Mouse (Mus musculus) spleen, adult 18-20 months (tissue): ENCODE data around the gene Efnb3.

Experiments used
- DNase-seq, 2 experiments: peaks; one replicate each; pipeline ENCODE4 v3.0.0; 2022; ENCODE audit warnings: mixed read lengths in 2 of 2

Efnb3 gene

DNA sequence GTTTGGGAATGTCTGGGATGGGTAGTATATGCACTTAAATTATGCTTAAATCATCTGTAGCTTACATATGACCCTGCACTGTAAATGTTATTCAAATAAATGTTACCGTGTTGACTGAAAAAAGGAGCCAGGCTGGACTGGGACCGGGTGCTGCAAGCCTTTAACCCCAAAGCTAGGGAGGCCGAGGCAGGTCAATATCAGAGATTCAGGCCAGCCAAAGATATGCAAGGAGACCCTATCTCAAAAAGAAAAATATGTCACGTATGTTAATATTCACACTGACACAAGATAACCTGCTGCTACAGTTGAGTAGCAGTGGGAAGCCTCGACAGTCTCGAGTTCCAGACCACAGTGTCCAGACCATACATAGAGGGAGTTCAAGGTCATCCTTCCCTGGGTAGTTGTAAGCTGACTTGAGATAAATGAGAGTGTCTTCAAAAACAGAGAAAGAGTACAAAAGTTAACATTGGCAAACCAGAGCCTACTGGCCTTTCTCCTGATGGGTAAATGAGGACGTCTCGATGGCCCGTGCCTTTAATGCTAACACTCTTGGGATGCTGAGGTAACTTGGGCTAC, 22.3 kb upstream of the Efnb3 start:
- no peak for DNase-seq

DNA sequence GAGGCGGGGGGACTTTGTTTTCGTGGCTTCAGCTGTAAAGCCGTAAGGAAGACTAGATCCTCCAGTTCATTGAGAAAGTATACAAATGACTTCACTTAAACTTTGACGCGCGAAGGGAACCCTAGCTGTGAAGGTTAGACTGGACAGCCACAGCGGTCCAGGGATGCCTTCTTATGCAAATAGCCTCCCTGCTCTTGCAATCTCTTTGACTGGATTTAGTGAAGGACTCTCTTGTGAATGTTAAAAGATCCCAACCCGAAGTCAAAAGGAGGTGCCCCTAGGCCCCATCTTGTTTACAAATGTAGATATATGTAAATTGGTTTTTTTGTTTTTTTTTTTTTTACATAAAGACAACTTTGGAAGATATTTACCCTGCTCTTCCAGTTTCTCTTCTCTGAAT, 21.8 kb upstream of the Efnb3 start:
- DNase-seq = no peak

DNA sequence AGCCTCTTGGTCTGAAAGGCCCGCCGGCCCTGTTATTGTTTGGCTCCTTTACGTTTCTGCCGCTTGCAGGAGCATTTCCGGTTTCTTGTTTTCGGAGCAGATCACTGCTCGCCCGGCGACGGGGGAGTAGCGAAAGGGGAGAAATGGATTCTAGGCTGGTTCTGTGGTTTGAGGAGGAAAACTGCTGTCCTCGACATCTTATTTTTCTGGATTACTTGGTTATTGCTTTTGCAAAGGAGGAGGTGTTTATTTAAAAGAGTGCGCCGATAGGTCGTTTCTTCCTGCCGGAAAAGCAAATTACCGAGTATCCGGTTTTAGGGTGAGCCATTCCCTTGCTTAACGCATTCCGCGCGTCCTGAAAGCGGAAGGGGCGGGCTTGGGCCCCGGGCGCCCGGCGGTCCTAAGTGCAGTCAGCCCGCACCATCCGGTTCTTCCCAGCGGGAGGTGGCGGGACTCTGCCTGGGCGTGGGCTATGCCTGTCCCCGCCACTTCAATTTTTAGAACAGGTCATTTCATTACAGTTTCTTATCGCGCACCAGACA, 21.2 kb upstream of the Efnb3 start:
- DNase-seq = peak; percentile 75 to 77

DNA sequence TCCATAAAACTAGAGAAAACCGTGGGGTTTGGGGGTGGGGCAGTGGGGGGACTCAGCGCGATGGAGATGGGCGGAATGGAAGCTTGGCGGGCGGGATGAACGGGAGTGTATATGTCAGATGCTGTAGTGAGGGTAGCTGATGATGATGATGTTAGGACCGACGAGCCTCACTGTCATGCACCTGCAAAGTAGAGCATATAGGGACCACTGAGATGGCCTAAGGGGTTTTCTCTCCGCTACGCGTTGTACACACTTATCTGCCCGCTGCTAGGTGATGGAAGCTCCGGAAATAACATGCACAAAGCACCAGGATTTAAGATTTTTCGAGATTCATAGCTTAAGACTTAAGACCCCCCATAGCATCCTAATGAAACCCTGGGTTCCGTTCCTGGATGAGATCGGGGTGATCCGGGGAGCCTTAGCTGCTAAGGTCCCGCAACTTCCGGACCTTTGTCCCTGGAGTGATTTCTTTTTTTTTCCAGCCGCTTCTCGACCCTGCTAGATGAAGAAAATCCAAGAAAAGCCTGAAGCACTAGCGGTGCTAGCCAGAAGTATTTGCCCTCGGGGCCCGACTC, 20.7 kb upstream of the Efnb3 start:
- no peak for DNase-seq

DNA sequence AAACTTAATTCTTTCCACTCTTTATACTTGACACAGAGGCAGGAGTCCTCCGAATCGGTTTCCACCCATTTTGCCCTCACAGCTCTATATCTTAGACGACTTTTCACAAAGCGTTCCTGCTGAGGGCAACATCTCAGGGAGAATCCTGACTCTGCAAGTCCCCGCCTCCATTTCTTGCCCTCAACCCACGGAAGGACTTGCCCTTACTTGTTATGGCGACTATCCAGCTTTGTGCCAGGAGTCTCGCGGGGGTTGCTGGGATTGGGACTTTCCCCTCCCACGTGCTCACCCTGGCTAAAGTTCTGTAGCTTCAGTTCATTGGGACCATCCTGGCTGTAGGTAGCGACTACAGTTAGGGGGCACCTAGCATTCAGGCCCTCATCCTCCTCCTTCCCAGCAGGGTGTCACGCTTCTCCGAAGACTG, 20.1 kb upstream of the Efnb3 start, which contains the start of the genes Wrap53 and Trp53:
Gene Wrap53, minus strand, starts transcription at position 165 of the 424 bp plus-strand sequence.
Gene Trp53, plus strand, starts transcription at position 269 of the 424 bp plus-strand sequence.
- peak; percentile 85 to 92 for DNase-seq

DNA sequence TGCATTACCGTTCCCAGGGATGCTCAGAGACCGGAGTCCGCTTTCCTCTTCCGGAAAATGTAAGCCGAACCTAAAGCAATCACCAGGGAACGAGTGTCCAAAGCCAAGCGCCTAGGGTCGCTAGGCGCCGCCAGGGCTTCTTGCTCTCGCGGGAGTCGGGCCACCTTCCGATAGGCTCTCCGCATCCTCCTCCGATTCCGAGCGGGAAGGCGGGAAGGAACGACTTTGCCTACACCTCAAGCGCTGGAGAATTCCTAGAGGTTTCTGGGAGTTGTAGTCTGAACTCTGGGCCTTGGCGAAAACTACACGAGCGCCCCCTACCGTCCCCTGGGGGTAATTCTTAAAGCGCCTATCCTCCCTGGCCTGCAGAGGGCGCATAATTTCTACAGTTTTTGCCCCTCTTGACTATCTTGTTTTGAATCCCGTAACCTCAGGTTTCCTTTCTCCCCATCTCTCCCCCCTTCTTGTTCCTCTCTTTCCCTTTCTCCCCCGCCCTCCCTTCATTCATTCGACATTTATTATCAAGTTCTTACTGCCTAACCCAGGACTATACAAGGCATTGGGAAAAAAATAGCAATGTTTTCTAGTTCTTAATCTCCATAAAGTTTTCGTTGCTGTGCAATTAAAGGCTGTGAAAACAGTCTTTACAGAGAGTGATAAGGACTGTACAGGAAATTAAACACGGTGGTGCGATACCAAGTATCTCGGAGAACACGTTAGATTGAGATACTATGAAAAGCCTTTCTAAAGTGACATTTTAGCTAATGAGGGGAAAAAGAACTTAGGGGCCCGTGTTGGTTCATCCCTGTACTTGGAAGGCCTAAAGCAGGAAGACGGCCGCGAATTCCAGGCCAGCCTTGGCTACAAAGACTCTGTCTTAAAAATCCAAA, 19.4 kb upstream of the Efnb3 start:
- peak; percentile 85 to 97 for DNase-seq

DNA sequence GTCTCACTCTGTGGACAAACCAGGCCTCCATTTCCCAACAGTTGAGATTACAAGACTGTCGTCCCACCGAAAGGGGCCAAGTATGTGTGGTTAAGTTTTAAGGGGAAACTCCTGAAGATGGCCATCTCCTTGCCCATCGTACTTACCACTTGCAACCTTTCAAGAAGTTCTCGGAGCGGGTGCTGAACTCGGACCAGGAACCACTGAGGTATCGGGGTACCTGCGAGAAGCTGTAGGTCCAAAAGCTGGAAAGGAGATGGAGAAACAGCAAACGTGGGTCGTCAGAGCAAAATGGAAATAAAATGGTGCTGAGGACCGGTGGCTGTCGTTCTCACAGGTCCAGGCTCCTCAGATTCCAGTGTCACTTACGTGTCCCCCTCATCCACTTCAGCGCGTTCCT, 18.3 kb upstream of the Efnb3 start:
- no peak for DNase-seq

DNA sequence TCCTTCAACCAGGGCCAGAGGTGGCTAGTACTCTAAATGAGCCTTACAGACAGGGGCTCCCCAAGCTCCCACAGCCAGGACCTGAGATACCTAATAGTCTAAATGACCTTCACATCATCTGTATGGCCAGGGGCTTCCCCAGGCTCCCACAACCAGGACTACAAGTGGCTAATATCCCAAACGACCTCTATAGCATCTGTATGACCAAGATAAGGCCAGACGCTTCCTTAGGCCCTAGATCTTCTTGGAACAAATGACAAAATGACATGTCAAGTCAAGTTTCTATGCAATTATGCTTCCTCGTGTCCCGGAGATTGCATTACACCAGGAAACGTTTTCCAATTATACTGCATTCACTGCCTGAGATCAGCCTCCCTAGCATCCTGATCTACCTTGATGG, 16.3 kb upstream of the Efnb3 start:
- DNase-seq = no peak

DNA sequence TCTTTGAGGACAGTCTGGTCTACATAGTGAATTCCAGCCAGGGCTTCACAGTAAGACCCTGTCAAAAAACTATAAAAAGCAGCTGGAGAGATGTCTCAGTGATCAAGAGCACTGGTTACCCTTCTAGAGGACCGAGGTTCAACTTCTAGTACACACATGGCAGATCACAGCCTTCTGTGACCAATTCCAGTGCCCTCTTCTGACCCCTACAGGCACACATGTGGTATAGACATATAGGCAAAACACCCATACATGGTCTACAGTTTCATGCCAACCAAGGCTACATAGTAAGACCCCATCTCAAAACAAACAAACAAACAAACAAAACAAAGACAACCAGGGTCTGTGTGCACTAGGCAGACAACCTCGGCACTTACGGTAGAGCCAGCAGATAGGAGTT, 15.2 kb upstream of the Efnb3 start:
- no peak for DNase-seq

DNA sequence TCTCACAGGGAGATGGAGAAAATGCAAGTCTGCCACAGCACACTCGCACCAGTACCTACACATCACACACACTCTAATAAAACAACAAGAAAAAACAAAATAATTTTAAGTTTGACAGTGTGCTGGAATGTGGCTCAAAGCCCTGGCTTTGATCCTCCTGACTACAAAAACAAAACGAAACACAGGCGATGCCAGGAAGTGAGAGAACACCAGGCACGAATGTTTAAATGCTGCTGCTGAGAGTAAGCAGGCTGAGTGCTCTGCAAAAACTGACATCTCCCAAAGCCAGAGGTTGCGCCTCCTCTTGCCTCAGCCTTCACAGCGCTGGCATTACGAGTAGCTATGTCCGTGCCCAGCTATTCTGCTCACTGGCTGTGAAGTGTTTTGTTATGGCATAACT, 5.1 kb upstream of the Efnb3 start:
- no peak for DNase-seq

DNA sequence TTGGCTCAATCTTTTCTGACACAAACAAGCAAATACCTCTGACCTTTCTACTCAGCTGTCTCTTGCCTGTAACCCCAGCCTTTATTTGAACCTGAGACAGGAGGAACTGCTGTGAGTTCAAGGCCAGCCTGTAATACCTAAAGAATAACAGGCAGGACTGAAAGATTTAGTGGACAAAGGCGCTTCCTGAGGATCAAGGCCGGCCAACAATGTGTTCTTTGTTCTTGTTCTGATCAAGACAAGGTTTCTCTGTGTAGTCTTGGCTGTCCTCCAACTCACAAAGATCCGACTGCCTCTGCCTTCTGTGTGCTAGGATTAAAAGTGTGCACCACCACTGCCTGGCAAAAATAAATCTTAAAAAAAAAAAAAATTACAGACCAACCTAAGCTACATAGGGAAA, 4.4 kb upstream of the Efnb3 start:
- no peak for DNase-seq

DNA sequence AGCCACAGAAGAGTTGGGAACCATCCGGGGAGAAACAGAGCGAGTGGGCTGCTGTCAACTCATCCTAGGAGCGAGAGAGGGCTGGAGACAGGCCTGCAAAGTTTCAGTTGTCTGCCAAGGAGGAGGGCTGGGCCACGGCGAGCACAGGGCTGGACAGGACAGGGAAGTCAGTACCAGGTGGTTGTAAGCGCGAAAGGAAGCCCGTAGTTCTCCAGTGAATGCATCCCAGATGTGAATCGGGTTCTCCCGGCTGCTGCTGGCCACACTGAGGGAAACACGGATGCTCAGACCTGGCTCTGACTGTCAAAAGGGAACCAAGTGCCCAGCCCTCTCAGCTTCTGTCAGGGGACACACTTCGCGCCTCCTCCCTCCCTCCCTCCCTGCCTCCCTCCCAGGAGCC, 3.4 kb upstream of the Efnb3 start:
- DNase-seq = no peak

DNA sequence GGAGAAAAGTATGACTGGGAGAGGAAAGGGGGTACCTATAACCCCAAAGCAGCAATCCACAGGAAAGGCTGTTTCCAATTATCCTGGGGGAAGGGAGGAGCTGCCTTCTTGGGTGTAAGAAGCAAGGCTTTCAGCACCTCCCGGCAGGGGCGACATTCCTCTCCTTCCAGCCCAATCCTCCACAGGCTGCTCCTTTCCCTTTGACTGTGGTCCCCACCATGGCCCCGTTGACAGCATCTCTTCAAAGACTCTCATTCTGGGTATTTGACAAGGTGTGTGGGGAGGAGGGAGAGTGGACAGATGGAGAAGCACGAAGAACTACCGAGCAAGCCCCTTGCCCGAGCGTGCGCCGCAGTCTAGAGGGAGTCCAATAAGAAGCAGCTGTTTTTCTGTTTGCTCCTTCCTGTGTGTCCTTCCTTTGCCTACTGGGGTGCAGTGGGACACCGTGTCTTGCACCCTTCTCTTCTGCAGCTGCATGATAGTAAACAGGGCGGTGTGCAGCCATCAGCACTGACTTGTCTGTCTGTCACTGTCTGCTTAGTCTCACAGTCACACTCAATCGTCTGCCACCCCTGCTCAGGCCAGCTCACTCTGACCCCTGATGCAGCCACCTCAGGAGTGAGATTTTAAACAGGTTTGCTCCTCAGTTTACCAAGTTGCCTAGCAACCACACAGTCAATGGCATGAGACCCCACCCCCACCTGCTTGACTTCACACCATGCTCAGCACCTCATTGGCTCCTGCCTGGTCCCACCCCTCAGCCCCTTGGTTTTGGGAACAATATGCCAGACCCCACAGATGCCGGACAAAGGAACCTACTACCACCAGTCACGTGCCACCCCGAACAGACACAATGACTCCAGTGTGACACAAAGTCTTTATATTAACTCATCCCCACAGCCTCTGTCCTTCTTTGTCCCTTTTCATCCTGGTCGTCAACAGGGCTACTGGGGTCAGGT, 1.2 kb upstream of the Efnb3 start:
- DNase-seq = no peak

DNA sequence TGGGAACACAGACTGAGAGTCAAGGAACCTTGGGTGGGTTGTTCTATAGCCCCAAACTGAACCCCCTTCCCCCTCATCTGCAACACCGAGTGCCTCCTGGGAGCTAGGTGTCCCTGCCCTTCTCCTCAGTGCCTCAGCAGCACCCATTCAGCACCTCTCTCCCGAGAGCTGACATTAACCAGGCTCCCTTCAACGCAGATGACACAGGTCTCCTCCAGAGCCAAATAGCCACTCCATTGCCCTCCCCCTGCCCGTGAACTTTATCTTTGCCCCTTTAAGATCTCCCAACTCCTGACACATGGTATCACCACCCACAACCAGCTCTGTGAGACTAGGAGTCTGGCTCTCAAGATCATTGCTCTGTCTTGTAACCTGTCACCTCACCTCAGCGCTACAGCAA, 822 bp downstream of the Efnb3 start:
- DNase-seq = no peak

DNA sequence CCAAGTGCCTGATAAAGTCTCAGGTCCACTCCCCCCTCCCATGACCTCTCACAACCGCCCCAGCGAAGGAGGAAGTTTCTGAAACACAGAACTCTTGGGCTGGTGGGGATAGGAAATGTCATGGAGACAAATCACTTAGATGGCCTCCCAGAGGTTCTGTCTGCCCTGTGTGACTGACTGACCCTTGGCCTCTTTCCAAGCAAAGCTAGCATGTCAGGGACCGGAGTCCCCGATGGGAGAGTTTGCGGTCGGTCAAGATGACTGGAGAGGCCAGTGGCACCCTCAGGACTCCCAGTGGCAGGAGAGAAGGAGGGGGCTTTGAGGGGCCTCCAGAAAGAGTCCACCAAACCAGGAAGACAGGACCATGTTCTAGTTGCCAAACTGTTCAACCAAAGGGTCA, 1.2 kb downstream of the Efnb3 start:
- DNase-seq = no peak

DNA sequence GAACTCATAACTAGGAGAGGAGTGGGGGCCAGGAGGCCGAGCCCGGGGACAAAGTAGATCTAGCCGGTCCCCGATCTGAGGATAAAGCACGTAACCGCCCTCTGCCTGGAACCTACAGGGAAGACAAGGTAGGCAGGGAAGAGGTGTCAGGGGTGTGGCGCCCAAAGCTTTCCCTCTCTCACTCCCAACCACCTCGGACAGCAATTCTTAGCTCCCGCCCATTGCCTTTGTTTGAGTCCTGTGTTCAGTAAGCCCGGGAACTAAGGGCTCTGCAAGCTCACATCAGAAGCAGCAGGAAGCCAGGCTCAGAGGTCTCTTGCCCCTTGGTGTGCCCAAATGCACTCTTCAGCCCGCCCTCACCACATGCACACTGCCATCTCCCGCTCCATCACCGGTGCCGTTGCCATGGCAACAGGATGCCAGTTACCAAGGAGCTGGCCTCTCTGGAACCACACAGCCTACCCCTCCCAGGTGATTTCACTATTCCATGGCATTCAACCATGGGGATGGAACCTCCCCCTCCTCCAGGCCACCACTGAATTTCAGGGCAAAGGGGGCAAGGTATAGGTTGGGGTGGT, 2.5 kb downstream of the Efnb3 start:
- no peak for DNase-seq

DNA sequence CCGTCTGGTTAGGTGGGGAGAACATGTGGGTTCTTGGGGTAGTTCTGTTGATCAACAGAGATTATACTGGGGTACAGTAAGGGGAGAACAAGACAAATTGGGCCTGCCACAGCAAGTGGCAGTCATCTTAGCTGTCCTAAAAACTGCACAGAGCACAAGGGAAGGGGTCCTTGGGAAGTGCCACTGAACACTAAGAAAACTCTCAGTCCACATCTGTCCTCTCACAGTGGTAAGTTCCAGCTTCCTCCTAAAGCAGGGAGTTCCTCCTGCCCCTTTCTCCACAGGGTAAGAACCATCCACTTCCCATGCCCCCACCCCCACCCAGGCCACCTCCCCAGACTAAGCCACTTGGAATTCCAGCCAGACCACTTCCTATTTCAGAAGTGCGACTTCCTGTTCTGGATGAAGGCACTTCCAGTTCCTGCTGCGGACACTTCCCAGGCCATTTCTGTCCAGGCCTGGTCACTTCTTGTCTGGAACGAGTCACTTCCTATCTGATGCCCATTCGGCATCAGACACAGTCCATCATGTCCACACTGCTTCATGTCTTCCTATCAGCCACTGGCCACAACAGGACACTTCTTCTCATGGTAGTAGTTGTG, 5.4 kb downstream of the Efnb3 start:
- DNase-seq = no peak

DNA sequence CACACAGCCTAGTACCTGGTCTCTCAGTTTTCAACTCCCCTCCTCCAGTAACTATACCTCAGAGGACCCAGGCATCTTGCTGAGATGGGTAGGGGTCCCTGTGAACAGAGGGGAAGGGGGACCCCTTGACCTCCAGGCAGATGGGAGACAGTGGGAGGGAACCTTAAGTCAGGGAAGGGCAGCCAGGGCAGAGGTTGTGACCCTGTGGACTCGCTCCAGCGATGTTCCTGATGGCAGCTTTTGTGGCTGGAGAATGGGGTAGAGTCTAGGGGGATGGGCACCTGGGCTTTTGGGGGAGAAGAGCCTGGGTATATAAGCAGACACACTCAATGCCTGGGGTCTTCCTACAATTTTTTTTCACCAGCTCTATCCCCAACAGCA, 6.7 kb downstream of the Efnb3 start:
- no peak for DNase-seq

DNA sequence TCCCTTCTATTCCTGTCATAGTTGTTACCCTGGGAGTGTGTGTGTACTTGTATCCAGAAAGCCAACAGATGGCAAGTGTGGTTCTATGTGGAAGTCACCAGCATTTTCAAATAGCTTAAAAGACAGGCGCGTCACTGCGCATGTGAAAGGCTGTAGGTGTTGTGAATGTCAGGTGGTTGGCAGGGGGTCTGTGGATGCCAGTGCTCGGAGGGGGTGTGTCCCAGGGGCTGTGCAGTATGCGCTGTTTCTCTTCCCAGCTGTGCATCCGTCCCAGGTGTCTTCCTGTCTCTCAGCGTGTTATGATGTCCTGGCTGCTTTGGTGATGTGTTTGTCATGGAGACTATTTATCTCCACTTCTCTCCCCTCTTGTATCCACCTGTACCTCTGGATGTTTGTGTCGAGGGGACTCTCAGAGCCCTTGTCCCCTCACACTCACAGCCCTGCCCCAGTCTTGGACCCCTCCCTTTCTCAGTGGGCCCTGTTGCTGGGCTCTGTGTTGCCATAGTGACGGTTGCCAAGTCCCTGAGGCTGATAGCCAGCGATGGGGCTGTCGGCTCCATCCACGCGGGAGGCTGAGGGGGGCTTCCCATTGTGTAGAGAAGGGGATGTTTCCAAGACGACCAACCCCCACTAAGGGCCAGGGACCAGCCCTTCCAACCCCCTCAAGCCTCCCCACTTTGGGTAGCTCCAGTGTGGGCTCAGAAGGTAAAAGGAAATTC, 7.2 kb downstream of the Efnb3 start:
- DNase-seq = no peak

DNA sequence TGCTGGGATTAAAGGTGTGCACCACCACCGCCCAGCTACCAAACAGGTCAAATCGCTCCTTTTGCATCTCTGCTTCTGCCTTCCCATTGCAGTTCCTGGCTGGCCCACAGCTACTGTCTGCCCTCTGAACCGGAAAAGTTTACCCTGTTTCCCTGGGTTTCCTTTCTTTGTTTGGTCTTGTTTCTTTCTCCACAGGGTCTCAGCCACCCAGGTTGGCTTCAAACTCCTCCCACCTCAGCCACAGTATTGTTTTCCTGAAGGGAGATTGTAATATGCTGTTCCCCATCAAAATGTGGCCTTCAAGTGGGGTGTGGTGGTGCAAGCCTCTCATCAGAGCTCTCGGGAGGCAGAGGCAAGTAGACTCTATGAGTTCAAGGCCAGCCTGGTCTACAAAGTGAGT, 8.7 kb downstream of the Efnb3 start:
- no peak for DNase-seq

DNA sequence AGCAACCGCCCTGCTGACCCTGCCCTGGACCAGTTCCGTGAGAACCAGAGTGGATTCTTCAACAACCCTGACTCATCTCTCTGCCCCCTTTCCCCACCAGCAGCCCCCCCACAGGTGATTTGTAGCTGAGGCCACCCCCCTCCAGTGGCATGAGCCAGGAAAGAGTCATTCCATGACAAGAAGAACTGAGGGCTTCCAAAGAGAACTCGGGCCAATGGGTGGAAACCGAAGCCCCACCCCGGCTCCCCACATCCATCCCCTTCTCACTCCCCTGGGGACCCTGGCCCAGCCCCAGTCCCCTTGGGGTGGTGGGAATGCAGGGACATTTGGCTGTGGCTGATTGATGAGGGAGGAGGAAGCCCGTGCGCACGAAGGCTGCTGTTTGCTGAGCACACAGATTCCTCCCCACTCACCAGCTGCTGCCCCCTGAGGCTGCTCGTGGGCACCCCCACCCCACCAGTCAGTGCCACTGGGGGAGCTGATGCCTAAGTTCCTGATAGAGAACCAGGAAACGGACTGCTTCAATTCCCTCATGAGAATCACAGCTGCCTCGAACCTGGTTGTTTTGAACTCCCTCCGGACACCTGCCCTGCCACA, 10.8 kb downstream of the Efnb3 start, which contains the start of gene Dnah2:
Gene Dnah2, minus strand, starts transcription at position 51 of the 597 bp plus-strand sequence.
- DNase-seq = no peak
